Mouse (Mus musculus) adrenal gland, postnatal 4 days (tissue): ENCODE data around the gene Tmcc2. TPM values are rescaled to one million over a fixed set of nuclear protein-coding genes. Genes with fewer than 3 reads are reported as not detected.

ENCODE experiments used
- DNase-seq, 2 experiments: peaks; one replicate each; pipeline ENCODE4 v3.0.0; 2021 to 2022; ENCODE audit warnings: low spot score in 2 of 2, mixed read lengths in 2 of 2
- total RNA-seq, 2 experiments: library from RNA; stranded (reverse); gene quantifications; 2 replicates each; pipeline ENCODE4 v1.2.3; 2021

The Tmcc2 gene
- total RNA-seq, 2 experiments from 2014 or later, result 32.8 to 50.6 TPM

GRCm38 (mm10) chr1:132342518-132342917 lies 48.6 kb downstream of the Tmcc2 start:
- DNase-seq, result no peak

DNA sequence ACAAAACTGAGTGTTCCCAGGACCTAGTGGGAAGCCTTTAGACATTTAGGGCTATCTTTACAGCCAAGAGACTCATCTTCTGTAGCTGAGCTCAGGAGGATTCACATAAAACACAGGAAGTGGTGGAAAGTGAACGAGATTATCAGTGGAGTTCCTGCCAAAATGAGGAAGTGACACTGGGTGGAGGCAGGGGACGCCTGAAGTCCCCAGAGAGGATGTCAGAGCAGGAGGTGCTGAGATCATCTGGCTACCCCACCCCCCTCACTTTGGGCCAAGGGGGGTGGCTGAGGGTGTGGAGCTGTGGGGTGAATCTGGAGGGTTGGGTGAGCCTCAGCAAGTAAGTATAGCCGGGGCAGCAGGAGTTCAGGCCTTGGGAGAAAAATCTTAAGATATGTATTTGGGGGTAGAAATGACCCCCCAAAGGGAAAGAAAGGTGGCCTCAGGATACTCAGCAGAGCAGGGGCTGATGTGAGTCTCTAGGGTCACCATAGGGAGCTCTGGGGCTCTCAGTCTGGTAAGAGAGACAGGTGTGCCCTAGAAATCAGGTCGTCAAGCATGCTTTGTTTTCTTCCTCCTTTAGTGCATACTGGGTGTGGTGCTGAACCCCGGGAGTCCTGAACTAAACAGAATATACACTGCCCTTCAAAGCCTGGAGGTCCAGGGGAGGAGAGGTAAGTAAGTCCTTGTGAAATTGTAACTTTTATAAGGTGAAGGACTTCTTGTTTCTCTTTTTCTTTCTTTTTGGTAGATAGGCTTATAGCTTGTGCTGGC lies 49.2 kb downstream of the Tmcc2 start:
- no peak for DNase-seq

DNA sequence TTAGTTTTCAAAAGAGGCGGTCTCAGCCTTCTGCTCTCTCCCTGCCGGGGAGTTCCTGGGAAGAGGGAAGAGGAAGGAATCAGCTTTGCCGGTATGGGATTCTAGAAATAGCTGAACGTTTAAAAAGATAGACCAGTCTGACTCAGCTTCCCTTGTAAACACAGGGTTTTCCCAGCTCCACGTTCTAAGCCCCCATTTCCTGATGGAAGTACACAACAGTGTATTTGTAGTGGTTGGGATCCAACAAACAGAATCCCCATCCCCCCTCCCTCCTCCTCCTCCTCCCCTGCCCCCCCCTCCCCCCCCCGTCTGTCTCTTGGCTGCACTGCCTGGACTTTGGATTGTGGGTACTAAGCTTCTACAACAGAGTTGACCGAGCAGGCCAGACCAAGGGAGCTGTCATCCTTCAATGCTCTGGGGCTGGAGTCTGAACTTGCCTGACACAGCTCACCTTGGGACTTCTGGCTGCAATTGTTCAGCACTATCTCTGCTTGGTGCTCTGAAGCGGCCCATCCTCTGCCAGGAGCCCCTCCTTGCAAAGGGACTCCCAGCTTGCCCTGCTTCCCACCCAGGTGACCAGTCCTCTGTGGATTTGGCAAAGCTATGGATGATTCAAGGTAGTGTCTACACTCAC lies 52.9 kb downstream of the Tmcc2 start:
- no peak for DNase-seq

DNA sequence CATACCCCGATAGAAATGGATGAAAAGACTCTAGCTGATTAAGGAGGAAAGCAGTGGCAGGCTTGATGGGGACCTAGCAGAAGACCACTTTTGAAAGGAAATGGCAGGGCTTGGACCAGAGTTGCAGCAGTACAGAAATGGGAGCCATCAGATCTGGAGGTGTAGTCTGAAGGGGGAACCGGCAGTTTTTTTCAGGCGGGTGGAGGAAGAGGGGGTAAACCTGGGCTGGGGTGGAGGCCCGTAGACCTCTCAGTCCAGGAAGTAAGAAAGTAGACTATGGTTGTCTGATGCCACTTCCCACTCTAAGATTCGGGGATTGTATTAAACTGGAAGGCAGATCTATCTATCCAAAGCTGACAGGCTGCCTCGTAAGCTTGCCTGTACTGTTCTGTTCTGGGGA lies 54.2 kb downstream of the Tmcc2 start:
- no peak for DNase-seq

- no peak for DNase-seq
These were observed 55.6 kb downstream of the Tmcc2 start for GRCm38 (mm10) chr1:132335378-132335965.

DNA sequence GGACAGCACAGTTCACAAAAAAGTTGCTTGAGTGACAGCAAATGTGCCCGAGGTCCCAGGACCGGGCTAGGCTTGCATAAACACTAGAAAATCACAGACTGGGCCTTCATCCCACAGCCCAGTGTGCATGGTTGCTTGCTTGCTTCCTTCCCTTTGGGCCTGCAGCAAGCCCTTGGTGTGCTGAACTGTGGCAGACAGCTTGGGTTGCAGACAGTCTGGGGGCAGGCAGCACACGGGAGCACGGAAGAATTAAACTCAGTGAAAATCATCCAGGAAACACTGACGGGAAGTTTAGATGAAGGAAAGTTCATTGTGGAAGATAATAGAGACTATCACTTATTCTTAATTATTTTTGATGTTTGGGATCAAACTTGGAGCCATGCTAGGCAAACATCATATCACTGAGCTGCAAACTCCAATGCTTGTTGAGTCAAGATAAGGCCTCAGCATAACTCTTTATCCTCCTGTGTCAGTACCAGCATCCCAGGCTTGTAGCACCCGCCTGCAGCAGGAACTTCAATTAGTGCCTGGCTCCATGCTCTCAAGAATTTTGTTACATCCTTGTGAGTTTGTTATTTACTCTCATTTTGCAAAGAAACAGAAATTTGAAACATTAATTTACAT lies 56.8 kb downstream of the Tmcc2 start:
- no peak for DNase-seq

DNA sequence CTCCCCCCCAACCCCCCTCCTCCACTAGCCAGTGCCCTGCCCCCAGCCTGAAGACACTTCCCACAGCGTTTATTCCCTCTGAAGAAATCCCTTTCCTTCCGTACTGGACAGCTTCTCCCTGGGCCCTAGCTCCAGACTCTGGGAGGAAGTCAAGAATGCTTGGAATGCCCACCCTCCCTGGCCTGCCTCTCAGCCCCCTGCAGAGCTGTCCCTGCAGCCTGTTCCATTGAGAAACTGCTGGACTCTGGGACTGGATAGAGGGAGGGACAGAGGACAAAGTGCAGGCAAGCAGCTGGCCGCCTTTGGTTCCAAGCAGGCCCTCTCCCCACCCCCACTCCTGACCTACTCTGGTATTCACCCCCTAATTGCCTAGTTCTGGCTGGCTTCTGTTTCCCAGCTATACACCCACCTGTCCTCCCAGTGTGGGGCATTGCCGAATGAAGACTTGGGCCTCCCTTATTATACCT lies 57.4 kb downstream of the Tmcc2 start:
- no peak for DNase-seq

GRCm38 (mm10) chr1:132333201-132333600 lies 57.9 kb downstream of the Tmcc2 start:
- no peak for DNase-seq

DNA sequence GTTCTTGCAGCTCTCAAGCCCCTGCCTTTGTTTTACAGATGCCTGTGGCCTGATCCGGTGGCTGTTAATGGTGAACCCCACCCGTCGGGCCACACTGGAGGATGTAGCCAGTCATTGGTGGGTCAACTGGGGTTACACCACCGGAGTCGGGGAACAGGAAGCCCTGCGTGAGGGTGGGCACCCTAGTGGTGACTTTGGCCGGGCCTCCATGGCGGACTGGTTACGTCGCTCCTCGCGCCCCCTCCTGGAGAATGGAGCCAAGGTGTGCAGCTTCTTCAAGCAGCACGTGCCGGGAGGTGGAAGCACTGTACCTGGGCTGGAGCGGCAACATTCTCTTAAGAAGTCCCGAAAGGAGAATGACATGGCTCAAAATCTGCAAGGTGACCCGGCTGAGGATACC lies 59.8 kb downstream of the Tmcc2 start:
- DNase-seq, result no peak

GRCm38 (mm10) chr1:132330397-132330796 lies 60.7 kb downstream of the Tmcc2 start:
- DNase-seq, result no peak

- DNase-seq, result no peak
These were observed 61.4 kb downstream of the Tmcc2 start for GRCm38 (mm10) chr1:132329656-132330055.

GRCm38 (mm10) chr1:132328565-132328964 lies 62.5 kb downstream of the Tmcc2 start:
- no peak for DNase-seq

GRCm38 (mm10) chr1:132327477-132327876 lies 63.6 kb downstream of the Tmcc2 start:
- no peak for DNase-seq

DNA sequence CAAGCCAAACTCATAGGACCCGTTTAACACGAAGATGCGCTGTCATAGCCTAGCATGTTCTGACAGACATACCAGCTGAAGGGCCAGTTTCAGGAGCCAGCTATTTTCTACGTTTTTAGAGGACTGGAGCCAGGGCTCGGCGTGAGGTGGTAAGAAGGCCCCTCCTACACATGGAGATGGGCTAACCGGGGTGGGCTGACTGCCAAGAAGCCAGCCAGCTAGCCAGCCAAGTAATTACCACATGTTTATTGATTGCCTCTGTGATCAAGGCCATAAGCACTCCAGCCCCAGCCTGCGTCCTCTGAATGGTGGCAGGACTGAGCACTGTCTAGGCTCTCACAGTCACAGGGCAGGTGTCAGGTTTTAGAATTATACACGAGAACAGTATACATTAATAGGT lies 64.3 kb downstream of the Tmcc2 start:
- DNase-seq, result no peak

- no peak for DNase-seq
These were observed 68.2 kb downstream of the Tmcc2 start for GRCm38 (mm10) chr1:132322711-132323542.

- no peak for DNase-seq
These were observed 69.1 kb downstream of the Tmcc2 start for GRCm38 (mm10) chr1:132321821-132322580.

DNA sequence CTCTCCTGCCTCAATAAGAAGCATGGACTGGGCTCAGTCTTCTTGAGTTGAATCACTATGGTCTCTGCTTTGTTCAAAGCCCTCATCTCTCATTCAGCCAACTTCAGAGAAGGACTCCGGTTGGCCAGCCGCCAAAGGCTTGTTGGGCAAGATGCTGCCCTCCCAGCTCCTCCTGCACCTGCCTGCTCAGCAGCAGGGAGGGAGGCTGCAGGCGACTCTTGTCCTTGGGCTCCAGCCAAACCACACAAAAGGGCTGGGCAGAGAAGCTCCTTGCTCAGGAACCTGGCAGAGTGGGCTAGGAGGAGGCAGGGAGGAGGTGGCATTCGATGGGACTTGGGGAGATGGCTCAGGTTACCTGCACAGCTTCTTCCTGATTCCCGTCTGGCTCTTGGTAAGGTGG lies 71.8 kb downstream of the Tmcc2 start:
- no peak for DNase-seq

- no peak for DNase-seq
These were observed 72.9 kb downstream of the Tmcc2 start for GRCm38 (mm10) chr1:132317894-132318863.

DNA sequence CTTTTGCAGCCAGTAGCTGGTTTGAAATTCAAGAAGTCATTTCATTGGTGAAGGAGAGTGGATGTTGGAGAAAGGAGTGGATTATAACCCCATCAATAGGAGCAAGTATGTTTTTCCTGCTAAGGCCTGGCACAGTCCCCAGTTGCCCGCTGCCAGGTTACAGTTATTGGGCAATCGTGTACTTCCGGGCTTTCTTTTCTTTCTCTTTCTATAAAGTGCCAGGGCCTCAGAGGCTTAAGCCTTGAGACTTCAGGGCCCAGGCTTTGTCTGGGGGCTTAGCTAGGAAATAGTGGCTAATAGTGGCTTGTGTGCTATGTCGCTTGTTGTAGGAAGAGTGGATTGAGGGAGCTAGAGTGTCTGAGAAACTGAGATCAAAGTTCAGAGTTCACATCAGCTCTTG lies 73.7 kb downstream of the Tmcc2 start:
- DNase-seq, result no peak
